Mouse (Mus musculus) activated CD4-positive, CD25-positive, alpha-beta regulatory T cell, adult 4 months (primary cell): ENCODE data around the gene Icam4. TPM values are rescaled to one million over a fixed set of nuclear protein-coding genes. Genes with fewer than 3 reads are reported as not detected.
"Not testable (repeated sequence)": the region's sequence is repeated elsewhere in the genome, so short reads cannot be mapped to it uniquely, and the experiment has no call there.

Experiments used
- ATAC-seq: one replicate; pipeline ENCODE4 v1.8.0; 2017
- polyA plus RNA-seq, 2 experiments: library from polyadenylated mRNA; unstranded; fragments of 100-300 nt; shearing (Covaris generic); gene quantifications; one replicate each; pipeline ENCODE4 v1.2.1; 2017

Gene Icam4
- polyA plus RNA-seq, 2 experiments from 2014 or later, result 2.9 to 3.8 TPM

DNA sequence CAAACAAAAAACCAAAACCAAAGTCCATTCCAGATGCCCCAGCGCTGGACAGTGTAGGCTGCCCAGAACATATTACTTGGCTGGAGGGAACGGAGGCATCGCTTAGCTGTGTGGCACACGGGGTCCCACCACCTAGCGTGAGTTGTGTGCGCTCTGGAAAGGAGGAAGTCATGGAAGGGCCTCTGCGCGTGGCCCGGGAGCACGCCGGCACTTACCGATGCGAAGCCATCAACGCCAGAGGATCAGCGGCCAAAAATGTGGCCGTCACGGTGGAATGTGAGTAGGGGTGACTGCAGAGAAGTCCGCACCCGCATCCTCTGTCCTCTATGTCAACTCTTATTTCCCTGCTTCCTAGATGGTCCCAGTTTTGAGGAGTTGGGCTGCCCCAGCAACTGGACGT lies 7.0 kb downstream of the Icam4 start:
- no peak for ATAC-seq

DNA sequence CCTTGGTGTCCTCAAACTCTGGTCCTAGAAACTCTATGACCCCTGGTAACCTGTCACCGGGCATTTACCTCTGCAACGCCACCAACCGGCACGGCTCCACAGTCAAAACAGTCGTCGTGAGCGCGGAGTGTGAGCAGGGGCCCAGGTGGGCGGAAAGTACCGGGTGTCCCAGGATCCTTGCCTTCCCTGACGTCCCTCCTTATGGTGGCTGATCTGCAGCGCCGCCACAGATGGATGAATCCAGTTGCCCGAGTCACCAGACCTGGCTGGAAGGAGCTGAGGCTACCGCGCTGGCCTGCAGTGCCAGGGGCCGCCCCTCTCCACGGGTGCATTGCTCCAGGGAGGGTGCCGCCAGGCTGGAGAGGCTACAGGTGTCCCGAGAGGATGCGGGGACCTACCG lies 7.5 kb downstream of the Icam4 start:
- ATAC-seq, result no peak

DNA sequence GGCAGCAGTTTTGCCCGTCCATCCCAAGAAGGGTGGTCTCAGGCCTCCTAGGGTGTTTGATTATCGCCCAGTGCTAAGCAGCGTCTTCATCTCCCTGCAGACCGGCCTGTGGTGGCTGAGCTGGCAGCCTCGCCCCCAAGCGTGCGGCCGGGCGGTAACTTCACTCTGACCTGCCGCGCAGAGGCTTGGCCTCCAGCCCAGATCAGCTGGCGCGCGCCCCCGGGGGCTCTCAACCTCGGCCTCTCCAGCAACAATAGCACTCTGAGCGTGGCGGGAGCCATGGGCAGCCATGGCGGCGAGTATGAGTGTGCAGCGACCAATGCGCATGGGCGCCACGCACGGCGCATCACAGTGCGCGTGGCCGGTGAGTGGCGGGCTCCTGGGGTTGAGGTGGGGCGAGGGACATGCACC lies 8.3 kb downstream of the Icam4 start:
- no peak for ATAC-seq

DNA sequence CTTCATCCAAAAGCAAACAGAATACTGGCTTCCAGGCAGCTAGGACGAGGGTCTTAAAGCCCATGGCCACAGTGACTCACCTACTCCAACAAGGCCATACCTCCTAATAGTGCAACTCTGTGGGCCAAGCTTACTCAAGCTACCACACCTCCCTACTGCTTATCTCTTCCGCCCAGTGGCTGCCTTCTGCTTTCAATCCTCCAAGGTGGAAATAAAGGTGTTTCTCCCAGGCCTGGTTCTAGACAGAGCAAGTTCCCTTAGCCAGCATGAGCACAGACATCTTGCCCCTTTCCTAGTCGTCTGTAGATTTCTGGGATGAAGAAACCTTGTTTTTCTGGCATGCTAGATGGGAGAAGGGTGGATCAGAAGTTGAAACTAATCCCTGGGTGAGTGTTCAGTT lies 10.6 kb downstream of the Icam4 start:
- ATAC-seq, result no peak

DNA sequence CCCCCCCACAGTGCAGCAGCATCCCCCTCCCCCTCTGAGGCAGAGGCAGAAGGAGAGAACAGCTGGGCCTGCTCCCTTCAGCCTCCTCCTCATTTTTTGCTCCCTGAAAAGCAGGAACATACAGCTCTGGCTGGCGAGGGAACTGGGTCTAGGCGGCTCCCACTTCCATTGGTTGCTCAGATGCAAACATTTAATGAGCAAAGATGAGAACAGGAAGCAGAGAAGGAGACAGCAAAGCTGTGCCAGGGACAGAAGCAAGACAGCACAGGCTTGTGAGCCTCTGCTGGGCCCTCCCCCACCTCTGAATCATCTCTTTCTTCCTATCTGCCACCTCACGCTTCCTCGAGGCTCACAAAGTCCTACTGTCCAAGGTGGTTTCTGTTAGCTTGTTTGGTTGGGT lies 12.1 kb downstream of the Icam4 start:
- ATAC-seq, result no peak

DNA sequence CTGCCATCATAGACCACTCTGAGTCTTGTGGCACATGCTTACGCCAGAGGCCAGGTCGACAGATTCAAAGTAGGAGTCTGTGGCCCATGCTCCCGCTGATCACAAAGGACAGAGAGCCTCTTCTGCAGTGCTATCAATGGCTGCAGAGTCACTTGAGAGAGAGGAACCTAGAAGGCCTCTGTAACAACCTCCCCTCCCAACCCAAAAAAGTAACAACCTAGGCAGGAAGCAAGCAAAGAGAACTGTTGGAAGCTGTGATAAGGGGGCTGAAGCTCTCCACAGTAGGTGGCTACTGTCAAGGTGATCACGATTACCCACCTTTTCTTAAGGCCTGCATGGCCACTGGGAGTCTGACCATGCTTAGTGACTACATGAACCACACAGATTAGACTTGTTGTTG lies 14.4 kb downstream of the Icam4 start:
- ATAC-seq, result no peak

DNA sequence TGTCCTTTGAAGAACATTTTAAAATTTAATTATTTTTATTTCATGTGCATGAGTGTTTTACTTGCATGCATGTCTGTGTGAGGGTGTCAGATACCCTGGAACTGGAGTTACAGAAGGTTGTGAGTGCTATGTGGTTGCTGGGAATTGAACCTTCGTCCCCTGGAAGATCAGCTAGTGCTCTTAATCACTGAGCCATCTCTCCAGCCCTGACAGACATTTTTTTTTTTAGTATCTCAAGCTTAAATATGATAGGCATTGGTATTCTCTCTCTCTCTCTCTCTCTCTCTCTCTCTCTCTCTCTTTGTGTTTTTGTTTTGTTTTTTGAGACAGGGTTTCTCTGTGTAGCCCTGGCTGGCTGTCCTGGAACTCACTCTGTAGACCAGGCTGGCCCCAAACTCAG lies 15.6 kb downstream of the Icam4 start:
- ATAC-seq, result not testable (repeated sequence)

DNA sequence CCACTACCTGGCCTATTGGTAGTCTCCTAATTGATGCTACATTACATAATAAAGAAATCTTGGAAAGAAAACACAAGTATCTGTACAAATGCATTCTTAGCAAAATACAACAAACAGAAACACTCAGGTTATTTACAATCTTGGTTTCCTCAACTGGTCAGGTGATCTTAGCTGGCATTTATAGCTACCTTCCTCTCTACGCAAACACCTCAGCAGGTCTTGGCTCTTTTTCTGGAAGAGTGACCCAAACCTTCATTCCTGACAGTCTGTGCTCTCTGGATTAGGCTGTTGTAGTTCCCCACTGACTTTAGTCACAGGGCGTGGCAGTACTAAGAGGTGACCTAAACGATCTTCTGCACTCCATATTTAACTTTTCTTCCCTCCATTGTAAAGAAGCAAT lies 16.1 kb downstream of the Icam4 start:
- no peak for ATAC-seq

DNA sequence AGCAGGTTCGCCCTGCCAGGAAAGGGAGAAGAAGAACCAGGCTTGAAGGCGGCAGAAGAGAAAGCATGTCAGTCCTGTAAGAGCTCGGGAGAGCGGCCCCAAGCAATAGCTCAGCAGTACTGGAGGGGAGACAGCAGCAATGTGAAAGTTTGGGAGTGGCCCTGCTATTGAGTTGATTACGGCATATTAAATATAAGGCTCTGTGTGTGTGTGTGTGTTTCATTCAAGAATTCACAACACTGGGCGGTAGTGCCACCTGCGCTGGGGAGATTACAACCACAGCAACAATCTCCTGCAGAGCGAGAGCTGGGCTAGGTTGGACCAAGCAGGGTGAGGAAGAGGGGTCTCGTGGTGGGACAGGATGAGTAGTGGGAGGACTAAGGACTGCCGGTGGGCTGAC lies 22.4 kb downstream of the Icam4 start:
- no peak for ATAC-seq

DNA sequence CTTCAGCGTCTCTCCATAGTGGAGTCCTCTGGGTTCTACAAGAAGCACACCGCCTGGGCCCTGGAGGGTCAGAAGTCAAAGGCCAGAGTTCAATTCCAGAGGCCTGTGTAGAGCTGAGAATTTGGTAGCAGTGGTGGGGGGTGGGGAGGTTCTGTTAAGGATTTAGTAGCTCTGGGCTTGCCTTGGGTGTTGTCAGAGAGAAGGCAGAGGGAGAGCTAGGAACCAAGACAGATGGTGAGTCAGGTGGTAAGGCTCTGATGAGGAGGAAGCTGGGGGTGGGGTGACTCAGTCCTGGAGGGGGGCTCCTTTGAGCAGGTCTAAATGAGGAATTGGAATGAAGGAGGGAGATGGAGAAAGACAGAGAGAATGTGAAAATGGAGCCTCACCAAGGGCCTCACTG lies 33.8 kb downstream of the Icam4 start:
- ATAC-seq, result no peak

DNA sequence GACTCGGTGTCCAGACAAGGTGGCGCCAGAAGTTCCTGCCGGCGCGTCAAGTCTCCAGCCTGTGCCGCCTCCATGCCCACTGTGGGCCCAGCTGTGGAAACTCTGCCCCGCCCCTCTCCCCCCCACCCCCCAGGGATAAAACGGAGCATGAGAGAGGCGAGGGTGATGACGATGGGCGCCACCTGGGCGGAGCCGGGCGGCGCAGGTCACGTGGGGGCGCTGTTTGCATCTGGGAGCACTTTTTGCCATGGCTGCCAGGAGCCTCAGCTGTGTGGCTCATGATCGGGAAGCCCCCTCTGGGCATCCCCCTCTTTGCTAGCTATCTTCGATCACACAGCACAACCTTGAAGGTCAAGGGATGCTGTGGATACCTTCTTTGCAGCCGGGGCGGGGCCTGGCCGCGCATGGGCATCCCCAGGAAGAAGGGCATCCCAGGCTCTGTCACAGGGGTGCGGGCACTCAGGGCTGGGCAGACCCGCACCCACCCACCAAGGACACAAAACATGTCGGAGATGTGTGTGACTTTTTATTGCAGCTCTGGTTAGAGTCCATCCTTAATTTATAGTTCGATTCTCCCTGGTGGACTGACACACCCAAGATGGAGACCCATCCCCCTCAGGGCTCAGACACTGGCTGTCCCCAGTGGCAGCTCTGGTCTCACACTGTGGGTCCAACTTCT lies 38.0 kb downstream of the Icam4 start, which contains the start of gene Zglp1:
Gene Zglp1 (minus strand): TSS at position 88 of the 679 bp plus-strand sequence.
- ATAC-seq, result no peak

DNA sequence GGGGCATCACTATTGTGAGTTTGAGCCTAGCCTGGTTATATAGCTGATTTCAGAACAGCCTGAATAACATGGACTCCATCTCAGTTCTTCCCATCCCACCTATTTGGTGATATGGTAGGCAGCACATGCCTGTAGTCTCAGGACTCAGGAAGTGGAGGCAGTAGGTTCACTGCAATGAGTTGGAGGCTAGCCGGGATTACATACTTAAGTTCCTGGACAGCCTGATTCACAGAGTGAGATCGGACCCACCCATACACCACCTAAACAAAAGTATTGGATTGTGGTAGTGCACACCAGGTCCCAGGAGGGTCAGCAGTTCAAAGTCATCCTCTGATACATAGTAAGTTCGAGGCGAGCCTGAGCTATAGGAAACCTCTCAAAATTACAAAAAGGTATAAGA lies 43.5 kb downstream of the Icam4 start:
- ATAC-seq, result no peak

DNA sequence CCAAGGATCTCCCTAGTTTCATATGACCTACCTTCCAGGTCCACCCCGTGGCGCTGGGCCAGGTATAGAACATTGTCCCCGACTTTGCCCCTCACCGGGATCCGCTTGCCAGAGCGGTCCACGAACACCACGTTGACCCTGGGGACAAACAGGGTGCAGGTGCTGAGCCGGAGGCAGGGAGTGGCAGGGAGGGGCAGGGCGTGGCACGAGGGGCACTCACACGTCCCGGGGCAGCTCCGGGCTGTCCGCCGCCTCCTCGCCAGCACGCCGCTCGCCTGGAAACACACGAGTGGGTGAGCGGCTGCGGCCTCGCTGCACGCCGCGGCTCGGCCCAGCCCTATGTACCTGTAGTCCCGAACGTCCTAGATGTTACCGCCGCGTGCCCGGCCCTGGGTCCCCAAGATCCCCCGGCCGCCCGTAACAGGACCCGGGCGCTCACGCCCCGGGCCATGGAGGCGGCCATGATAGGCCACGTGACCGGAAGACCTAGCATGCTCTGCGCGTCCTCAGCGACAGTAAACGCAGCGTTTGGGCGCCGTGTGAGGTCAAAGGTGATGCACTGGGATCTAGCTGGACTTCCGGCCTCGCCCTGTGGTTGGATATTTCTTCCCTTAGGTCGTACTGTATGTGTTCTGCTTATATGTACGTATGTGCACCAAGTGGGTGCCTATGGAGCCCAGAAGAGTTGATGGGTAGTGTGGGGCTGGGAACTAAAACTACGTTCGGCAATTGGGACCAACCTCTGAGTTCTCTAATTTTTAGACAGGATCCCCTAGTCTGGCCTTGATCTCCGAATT lies 44.1 kb downstream of the Icam4 start, which contains the start of the genes Gm49373 and Fdx1l:
Gene Gm49373 (minus strand): TSS at position 53 of the 797 bp plus-strand sequence.
Gene Fdx1l (minus strand): TSS at position 571 of the 797 bp plus-strand sequence.
- ATAC-seq, result peak; percentile 98

DNA sequence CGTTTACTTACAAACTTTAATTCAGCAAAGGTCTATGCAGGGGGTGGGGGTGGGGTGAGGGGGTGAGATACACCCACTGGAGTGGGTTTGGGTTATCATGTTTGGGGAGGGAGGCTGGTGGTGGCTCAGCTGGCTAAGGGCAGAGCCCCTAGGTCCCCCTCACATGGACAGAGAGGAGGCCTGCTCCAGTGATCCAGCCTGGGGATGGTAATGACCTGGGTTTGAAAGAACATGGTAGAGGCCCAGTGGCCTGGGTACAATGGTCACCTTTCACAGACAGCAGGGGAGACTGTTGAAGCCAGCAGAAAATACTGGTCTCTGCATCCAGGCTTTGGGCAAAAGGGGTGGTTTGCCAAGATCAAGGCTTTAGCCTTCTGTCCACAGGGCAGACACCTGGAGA lies 45.0 kb downstream of the Icam4 start:
- ATAC-seq, result no peak

DNA sequence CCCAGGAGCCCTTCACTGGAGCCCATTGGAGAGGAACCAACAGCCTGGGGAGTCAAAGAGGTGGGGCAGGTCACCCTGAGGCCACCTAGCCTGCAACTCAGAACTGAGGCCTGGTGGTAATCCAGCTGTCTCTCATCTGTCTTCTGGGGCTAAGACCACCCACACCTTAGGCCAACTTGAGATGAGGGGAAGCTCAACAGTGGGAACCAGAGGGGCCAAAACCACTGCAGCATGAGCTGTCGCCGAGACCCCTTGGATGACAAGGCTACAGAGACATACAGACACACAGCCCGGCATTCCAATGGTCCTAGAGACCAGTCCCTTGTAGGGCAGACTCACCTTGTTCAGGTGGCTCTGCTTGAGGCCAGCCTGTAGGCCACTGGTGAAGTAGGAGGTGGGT lies 46.5 kb downstream of the Icam4 start:
- ATAC-seq, result no peak

Other genes starting within 250 kb of the Icam4 start
- not detected for gene Col5a3, start 214.3 kb upstream of the Icam4 start, polyA plus RNA-seq
- gene Rdh8, start 210.9 kb upstream of the Icam4 start, polyA plus RNA-seq, result not detected
- gene A230050P20Rik, start 160.7 kb upstream of the Icam4 start, polyA plus RNA-seq, result 10 to 100 TPM; 12.4 to 14.6 TPM
- gene Angptl6, start 149.6 kb upstream of the Icam4 start, polyA plus RNA-seq, result 1 to 10 TPM in 1 of 2 experiments, under 1 TPM in 1; 0.76 to 1.5 TPM
- gene Ppan, start 141.2 kb upstream of the Icam4 start, polyA plus RNA-seq, result 10 to 100 TPM; 22.9 to 30.1 TPM
- 100 to 1,000 TPM; 190 to 235 TPM for gene Eif3g, start 130.8 kb upstream of the Icam4 start, polyA plus RNA-seq
- 10 to 100 TPM; 51.2 to 52.7 TPM for gene Dnmt1, start 69.5 kb upstream of the Icam4 start, polyA plus RNA-seq
- gene S1pr2, start 52.6 kb upstream of the Icam4 start, polyA plus RNA-seq, result 1 to 10 TPM; 3.2 to 5.0 TPM
- 100 to 1,000 TPM; 100 to 103 TPM for gene Mrpl4, start 26.6 kb upstream of the Icam4 start, polyA plus RNA-seq
- 10 to 100 TPM; 55.3 to 64.7 TPM for gene Icam1, start 13.4 kb upstream of the Icam4 start, polyA plus RNA-seq
- not detected for gene Icam5, start 2.7 kb downstream of the Icam4 start, polyA plus RNA-seq
- gene Zglp1, start 37.7 kb downstream of the Icam4 start, polyA plus RNA-seq, result under 1 TPM in 1 of 2 experiments, not detected in 1; 0.66 TPM
- not detected for gene Gm49373, start 43.7 kb downstream of the Icam4 start, polyA plus RNA-seq
- gene Fdx1l, start 44.2 kb downstream of the Icam4 start, polyA plus RNA-seq, result 10 to 100 TPM; 14.3 to 17.2 TPM
- 1 to 10 TPM in 1 of 2 experiments, under 1 TPM in 1; 0.67 to 3.2 TPM for gene Gm38431, start 62.6 kb downstream of the Icam4 start, polyA plus RNA-seq
- 10 to 100 TPM; 22.8 to 25.1 TPM for gene Raver1, start 62.6 kb downstream of the Icam4 start, polyA plus RNA-seq
- gene Tyk2, start 101.9 kb downstream of the Icam4 start, polyA plus RNA-seq, result 10 to 100 TPM; 30.0 to 60.9 TPM
- 100 to 1,000 TPM; 102 to 129 TPM for gene Cdc37, start 120.6 kb downstream of the Icam4 start, polyA plus RNA-seq
- gene Pde4a, start 136.3 kb downstream of the Icam4 start, polyA plus RNA-seq, result 1 to 10 TPM in 1 of 2 experiments, under 1 TPM in 1; 0.44 to 1.1 TPM
- 10 to 100 TPM; 16.9 to 30.0 TPM for gene Keap1, start 210.0 kb downstream of the Icam4 start, polyA plus RNA-seq
- under 1 TPM in 1 of 2 experiments, not detected in 1; 0.34 TPM for gene S1pr5, start 219.1 kb downstream of the Icam4 start, polyA plus RNA-seq
- gene Atg4d, start 235.9 kb downstream of the Icam4 start, polyA plus RNA-seq, result 10 to 100 TPM; 24.3 to 26.8 TPM